Mouse (Mus musculus): ENCODE data around the gene Btbd2.

DNA sequence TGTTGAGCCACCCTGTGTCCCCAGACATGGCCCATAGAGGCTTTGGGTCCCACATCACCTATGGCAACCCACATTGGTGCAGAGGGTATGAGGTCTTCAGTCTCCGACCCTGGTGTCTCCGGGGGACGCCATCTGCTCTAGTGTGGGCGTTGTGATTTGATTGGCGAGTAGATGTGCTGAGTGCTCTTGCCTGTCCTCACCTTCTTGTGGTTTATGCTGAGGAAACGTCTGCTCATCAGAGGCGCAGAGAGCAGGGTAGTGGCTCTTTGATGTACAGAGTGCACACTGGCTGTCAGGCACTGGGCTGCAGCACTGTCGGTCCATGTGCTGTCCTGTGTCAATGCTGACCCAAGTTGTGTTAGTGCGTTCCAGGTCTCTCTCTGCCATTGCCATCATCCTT, 27.9 kb downstream of the Btbd2 start:
- TF ChIP-seq EP300 (IDR thresholded peaks at IDR 0.05; ENCODE audit: low read depth) (no peak), CTCF (IDR thresholded peaks at IDR 0.05; ENCODE audit: low read depth) (no peak)

All from heart, postnatal 0 days (tissue).